Mouse (Mus musculus): ENCODE data around the gene Crtc3. TPM values are rescaled to one million over a fixed set of nuclear protein-coding genes. Genes with fewer than 3 reads are reported as not detected.

The Crtc3 gene
- polyA plus RNA-seq, 1 experiment from 2014 or later: 20.1 TPM

- Histone ChIP-seq H3K4me3 (replicated peaks; ENCODE audit: low read length) (no peak overlapping the region), H3K9me3 (ENCODE audit: control insufficient read depth, low read length) (no peaks in the 10 kb centered on the region), H3K27me3 (replicated peaks; ENCODE audit: control insufficient read depth, insufficient read depth, low read length) (no peaks in the 10 kb centered on the region), H3K4me1 (replicated peaks; ENCODE audit: control insufficient read depth, insufficient read depth, low read length) (no peaks in the 10 kb centered on the region; the same call in 1 of the 2 replicates), H3K27ac (ENCODE audit: low read length) (no peak overlapping the region), H3K36me3 (ENCODE audit: control insufficient read depth, insufficient read depth) (no peaks in the 10 kb centered on the region), H3K4me2 (ENCODE audit: low read length) (no peak overlapping the region), H3K9ac (replicated peaks; ENCODE audit: low read depth, low read length) (no peak overlapping the region)
- 70% methylated on average over 5 of the region's 5 CpGs for WGBS
- no peak for ATAC-seq
Observed at GRCm38 (mm10) chr7:80539581-80539980, 149.1 kb downstream of the Crtc3 start.

Other genes starting within 250 kb of the Crtc3 start
- 13.5 and 14.8 TPM in 2 replicates for gene Blm, start 153.8 kb downstream of the Crtc3 start, polyA plus RNA-seq (2015; fragmentation: Nextera tagmentation; extraction: Ambion mirVana)
- 24.5 and 25.9 TPM in 2 replicates for gene Iqgap1, start 137.1 kb upstream of the Crtc3 start, polyA plus RNA-seq (2015; fragmentation: Nextera tagmentation; extraction: Ambion mirVana)
- gene Zscan2, start 172.0 kb upstream of the Crtc3 start, polyA plus RNA-seq (2015; fragmentation: Nextera tagmentation; extraction: Ambion mirVana): 5.7 and 5.9 TPM in 2 replicates
- 44.4 and 46.3 TPM in 2 replicates for gene Wdr73, start 212.4 kb upstream of the Crtc3 start, polyA plus RNA-seq (2015; fragmentation: Nextera tagmentation; extraction: Ambion mirVana)
- 5.0 and 5.7 TPM in 2 replicates for gene Nmb, start 216.2 kb upstream of the Crtc3 start, polyA plus RNA-seq (2015; fragmentation: Nextera tagmentation; extraction: Ambion mirVana)